Mouse (Mus musculus): Measurements from ENCODE around the gene Galnt2.

DNA sequence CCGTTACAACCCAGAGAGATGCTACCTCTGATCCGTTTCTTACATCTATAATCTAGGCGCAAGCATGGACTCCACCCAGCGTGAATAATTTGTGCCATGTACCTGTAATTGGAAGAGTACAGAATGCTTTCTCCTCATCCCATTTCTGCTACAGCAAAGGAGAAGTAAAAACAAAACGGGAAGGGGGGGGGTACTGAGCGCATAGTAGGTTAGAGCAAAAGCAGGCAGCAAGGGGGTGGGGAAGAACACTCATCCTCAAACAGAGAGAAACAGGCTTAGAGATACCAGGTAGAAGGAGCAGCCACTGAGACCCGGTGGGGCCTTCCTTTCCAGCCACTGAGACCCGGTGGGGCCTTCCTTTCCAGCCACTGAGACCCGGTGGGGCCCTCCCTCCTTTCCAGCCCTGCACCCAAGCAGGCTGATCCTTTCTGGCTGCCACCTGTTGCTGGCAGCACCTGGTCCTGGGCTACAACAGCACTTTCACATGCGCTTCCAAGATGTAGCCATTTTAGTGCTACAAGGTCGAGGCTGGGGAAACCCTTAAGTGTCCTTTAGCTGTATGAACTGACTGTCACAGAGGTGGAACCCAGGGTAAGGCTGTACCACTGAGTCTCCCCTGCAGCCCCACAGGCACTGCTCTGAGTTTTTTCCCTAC, 130.7 kb downstream of the Galnt2 start:
- TF ChIP-seq CTCF (IDR thresholded peaks at IDR 0.05; ENCODE audit: low read depth) (no peak), EP300 (IDR thresholded peaks at IDR 0.05; ENCODE audit: low read depth) (no peak)

Data from heart, postnatal 0 days (tissue).